Mouse (Mus musculus): ENCODE measurements around the gene Pcdh8. TPM values are rescaled to one million over a fixed set of nuclear protein-coding genes. Genes with fewer than 3 reads are reported as not detected.
A peak's percentile ranks its signal among the peaks of the same experiment; 100 is the strongest.

Pcdh8 gene
- 0.37 and 0.72 TPM in 2 replicates for polyA plus RNA-seq (2012; rRNA removed)

- Histone ChIP-seq H3K4me3 (ENCODE audit: low read depth, low read length) (peak within 1 kb of the TSS; percentile 51), H3K27me3 (ENCODE audit: control insufficient read depth, insufficient read depth, low read length) (peaks cover 57% of the 10 kb centered on the region), H3K4me1 (ENCODE audit: control insufficient read depth, insufficient read depth, insufficient read length, low read length) (peaks cover 19% of the 10 kb centered on the region), H3K36me3 (ENCODE audit: control insufficient read depth, insufficient read depth, low read length) (no peaks in the 10 kb centered on the region), H3K27ac (ENCODE audit: insufficient read depth, low read depth, low read length) (no peak within 1 kb of the TSS)
- TF ChIP-seq POLR2A (IDR thresholded peaks at IDR 0.05; ENCODE audit: low read depth, low read length) (no peak), CTCF (IDR thresholded peaks at IDR 0.05; ENCODE audit: extremely low read depth, insufficient read length, insufficient replicate concordance, low read depth, low read length) (no peak)
- 1% methylated on average over 30 of the region's 30 CpGs for WGBS
These were observed at the start of gene Pcdh8 for GRCm38 (mm10) chr14:79771094-79771535. Pcdh8 (minus strand) TSS chr14:79771312.

GRCm38 (mm10) chr14:79814709-79815108 is 43.6 kb upstream of the Pcdh8 start:
- H3K4me1 ChIP-seq (ENCODE audit: control insufficient read depth, insufficient read depth, insufficient read length, low read length), result no peaks in the 10 kb centered on the region
- no peak for TF ChIP-seq CTCF (IDR thresholded peaks at IDR 0.05; ENCODE audit: extremely low read depth, insufficient read length, insufficient replicate concordance, low read depth, low read length)
- no peaks in the 10 kb centered on the region for H3K36me3 ChIP-seq (ENCODE audit: control insufficient read depth, insufficient read depth, low read length)
- no peak overlapping the region for H3K27ac ChIP-seq (ENCODE audit: insufficient read depth, low read depth, low read length)
- no peak overlapping the region for H3K4me3 ChIP-seq (ENCODE audit: low read depth, low read length)
- WGBS, result 59% methylated on average over 8 of the region's 8 CpGs
- no peaks in the 10 kb centered on the region for H3K27me3 ChIP-seq (ENCODE audit: control insufficient read depth, insufficient read depth, low read length)

GRCm38 (mm10) chr14:79814084-79814483 is 43.0 kb upstream of the Pcdh8 start:
- H3K4me3 ChIP-seq (ENCODE audit: low read depth, low read length), result no peak overlapping the region
- no peak for TF ChIP-seq CTCF (IDR thresholded peaks at IDR 0.05; ENCODE audit: extremely low read depth, insufficient read length, insufficient replicate concordance, low read depth, low read length)
- no peaks in the 10 kb centered on the region for H3K36me3 ChIP-seq (ENCODE audit: control insufficient read depth, insufficient read depth, low read length)
- no peak overlapping the region for H3K27ac ChIP-seq (ENCODE audit: insufficient read depth, low read depth, low read length)
- H3K27me3 ChIP-seq (ENCODE audit: control insufficient read depth, insufficient read depth, low read length), result no peaks in the 10 kb centered on the region
- H3K4me1 ChIP-seq (ENCODE audit: control insufficient read depth, insufficient read depth, insufficient read length, low read length), result no peaks in the 10 kb centered on the region; the same call in 1 of the 2 replicates
- 38% methylated on average over 1 of the region's 1 CpGs for WGBS

- WGBS, result 83% methylated on average over 8 of the region's 8 CpGs
- no peak for TF ChIP-seq CTCF (IDR thresholded peaks at IDR 0.05; ENCODE audit: extremely low read depth, insufficient read length, insufficient replicate concordance, low read depth, low read length)
- no peak for TF ChIP-seq POLR2A (IDR thresholded peaks at IDR 0.05; ENCODE audit: low read depth, low read length)
- H3K36me3 ChIP-seq (ENCODE audit: control insufficient read depth, insufficient read depth, low read length), result no peaks in the 10 kb centered on the region
These were observed 22.1 kb upstream of the Pcdh8 start for GRCm38 (mm10) chr14:79793179-79793578.

GRCm38 (mm10) chr14:79789535-79789934 is 18.4 kb upstream of the Pcdh8 start:
- no peaks in the 10 kb centered on the region for H3K27me3 ChIP-seq (ENCODE audit: control insufficient read depth, insufficient read depth, low read length)
- H3K36me3 ChIP-seq (ENCODE audit: control insufficient read depth, insufficient read depth, low read length), result no peaks in the 10 kb centered on the region
- no peak for TF ChIP-seq CTCF (IDR thresholded peaks at IDR 0.05; ENCODE audit: extremely low read depth, insufficient read length, insufficient replicate concordance, low read depth, low read length)
- TF ChIP-seq POLR2A (IDR thresholded peaks at IDR 0.05; ENCODE audit: low read depth, low read length), result no peak
- 55% methylated on average over 4 of the region's 4 CpGs for WGBS
- H3K27ac ChIP-seq (ENCODE audit: insufficient read depth, low read depth, low read length), result no peak overlapping the region
- H3K4me3 ChIP-seq (ENCODE audit: low read depth, low read length), result no peak overlapping the region
- no peaks in the 10 kb centered on the region for H3K4me1 ChIP-seq (ENCODE audit: control insufficient read depth, insufficient read depth, insufficient read length, low read length)

More at GRCm38 (mm10) chr14:79793179-79793578, 22.1 kb upstream of the Pcdh8 start:
- Histone ChIP-seq H3K4me1 (ENCODE audit: control insufficient read depth, insufficient read depth, insufficient read length, low read length) (no peaks in the 10 kb centered on the region), H3K27me3 (ENCODE audit: control insufficient read depth, insufficient read depth, low read length) (no peaks in the 10 kb centered on the region), H3K27ac (ENCODE audit: insufficient read depth, low read depth, low read length) (no peak overlapping the region), H3K4me3 (ENCODE audit: low read depth, low read length) (no peak overlapping the region)

- Histone ChIP-seq H3K27ac (ENCODE audit: insufficient read depth, low read depth, low read length) (no peak overlapping the region), H3K4me1 (ENCODE audit: control insufficient read depth, insufficient read depth, insufficient read length, low read length) (no peaks in the 10 kb centered on the region), H3K27me3 (ENCODE audit: control insufficient read depth, insufficient read depth, low read length) (no peaks in the 10 kb centered on the region), H3K36me3 (ENCODE audit: control insufficient read depth, insufficient read depth, low read length) (no peaks in the 10 kb centered on the region), H3K4me3 (ENCODE audit: low read depth, low read length) (no peak overlapping the region)
- 48% methylated on average over 2 of the region's 2 CpGs for WGBS
- TF ChIP-seq POLR2A (IDR thresholded peaks at IDR 0.05; ENCODE audit: low read depth, low read length), result no peak
- no peak for TF ChIP-seq CTCF (IDR thresholded peaks at IDR 0.05; ENCODE audit: extremely low read depth, insufficient read length, insufficient replicate concordance, low read depth, low read length)
These were observed 17.6 kb upstream of the Pcdh8 start for GRCm38 (mm10) chr14:79788656-79789204.

- 45% methylated on average over 6 of the region's 6 CpGs for WGBS
- no peak for TF ChIP-seq CTCF (IDR thresholded peaks at IDR 0.05; ENCODE audit: extremely low read depth, insufficient read length, insufficient replicate concordance, low read depth, low read length)
- no peak for TF ChIP-seq POLR2A (IDR thresholded peaks at IDR 0.05; ENCODE audit: low read depth, low read length)
- no peaks in the 10 kb centered on the region for H3K4me1 ChIP-seq (ENCODE audit: control insufficient read depth, insufficient read depth, insufficient read length, low read length)
- H3K36me3 ChIP-seq (ENCODE audit: control insufficient read depth, insufficient read depth, low read length), result no peaks in the 10 kb centered on the region
- H3K27ac ChIP-seq (ENCODE audit: insufficient read depth, low read depth, low read length), result no peak overlapping the region
- no peaks in the 10 kb centered on the region for H3K27me3 ChIP-seq (ENCODE audit: control insufficient read depth, insufficient read depth, low read length)
- no peak overlapping the region for H3K4me3 ChIP-seq (ENCODE audit: low read depth, low read length)
These were observed 16.8 kb upstream of the Pcdh8 start for GRCm38 (mm10) chr14:79787918-79788317.

Data from small intestine, adult 2 months (tissue).